Mouse (Mus musculus) C2C12 (cell line): Measurements from ENCODE around the gene Fscn3. TPM values are rescaled to one million over a fixed set of nuclear protein-coding genes. Genes with fewer than 3 reads are reported as not detected.

Experiments
- H3K27me3 ChIP-seq: one replicate; pipeline ENCODE4 v1.6.1; 2011; ENCODE audit not compliant: control insufficient read depth, insufficient read depth, insufficient read length
- H3K36me3 ChIP-seq: one replicate; pipeline ENCODE4 v1.6.1; 2011; ENCODE audit not compliant: control insufficient read depth, insufficient read depth
- H3K4me3 ChIP-seq: one replicate; pipeline ENCODE4 v1.5.1; 2011; ENCODE audit warnings: mild to moderate bottlenecking, control low read depth; ENCODE audit not compliant: poor library complexity, insufficient read depth, severe bottlenecking
- H3K79me2 ChIP-seq: one replicate; pipeline ENCODE4 v1.6.1; 2011; ENCODE audit not compliant: control insufficient read depth, insufficient read depth
- H3K79me3 ChIP-seq: one replicate; pipeline ENCODE4 v1.6.1; 2011; ENCODE audit warnings: low read depth, control low read depth
- H3ac ChIP-seq: one replicate; pipeline ENCODE3; 2011; ENCODE audit warnings: low read depth; ENCODE audit not compliant: control insufficient read depth, insufficient read length
- CEBPB ChIP-seq: IDR thresholded peaks from one replicate; pipeline ENCODE4 v1.6.1; 2011; ENCODE audit warnings: low read depth, mild to moderate bottlenecking, control low read depth, moderate library complexity
- CTCF ChIP-seq: IDR thresholded peaks from one replicate; pipeline ENCODE4 v1.5.1; 2011; ENCODE audit not compliant: control insufficient read depth, insufficient read depth, insufficient read length
- FOSL1 ChIP-seq: IDR thresholded peaks from one replicate; pipeline ENCODE4 v1.8.0; 2011; ENCODE audit warnings: mild to moderate bottlenecking, low read length; ENCODE audit not compliant: poor library complexity, insufficient read depth, severe bottlenecking
- MAX ChIP-seq: IDR thresholded peaks from one replicate; pipeline ENCODE4 v1.6.1; 2011; ENCODE audit warnings: mild to moderate bottlenecking, control low read depth
- MYOD1 ChIP-seq: IDR thresholded peaks from one replicate; pipeline ENCODE4 v1.6.1; 2011; ENCODE audit warnings: low read depth; ENCODE audit not compliant: control insufficient read depth, insufficient read length
- MYOG ChIP-seq: IDR thresholded peaks from one replicate; pipeline ENCODE4 v1.6.1; 2011; ENCODE audit not compliant: control insufficient read depth, insufficient read length; ENCODE audit errors: extremely low read depth
- USF1 ChIP-seq: IDR thresholded peaks from one replicate; pipeline ENCODE4 v1.6.1; 2011; ENCODE audit warnings: low read depth, mild to moderate bottlenecking, control low read depth, moderate library complexity
- polyA plus RNA-seq: library from polyadenylated mRNA; unstranded; fragments of >200 nt; fragmentation: generic; extraction: Trizol; gene quantifications from one replicate; pipeline ENCODE4 v1.2.1, GENCODE M21; 2012; ENCODE audit warnings: missing spikeins

Fscn3 gene
- polyA plus RNA-seq, 1 experiment, result not detected

- no peaks in the 10 kb centered on the region for H3K27me3 ChIP-seq
- H3K4me3 ChIP-seq, result no peak overlapping the region
- peaks cover 17% of the 10 kb centered on the region for H3K79me2 ChIP-seq
- TF ChIP-seq MYOD1, result no peak
- TF ChIP-seq MAX, result no peak
- TF ChIP-seq FOSL1, result no peak
- TF ChIP-seq CEBPB, result no peak
- TF ChIP-seq CTCF, result no peak
- TF ChIP-seq USF1, result no peak
- no peak for TF ChIP-seq MYOG
- peaks cover 9% of the 10 kb centered on the region for H3K36me3 ChIP-seq
- no peak overlapping the region for H3ac ChIP-seq
- peaks cover 7% of the 10 kb centered on the region for H3K79me3 ChIP-seq
These were observed 10.6 kb upstream of the Fscn3 start for GRCm38 (mm10) chr6:28416981-28417380.

- H3K79me3 ChIP-seq, result peaks cover 7% of the 10 kb centered on the region
- no peaks in the 10 kb centered on the region for H3K27me3 ChIP-seq
- H3K79me2 ChIP-seq, result peaks cover 17% of the 10 kb centered on the region
- H3ac ChIP-seq, result no peak overlapping the region
- H3K36me3 ChIP-seq, result peaks cover 9% of the 10 kb centered on the region
- no peak overlapping the region for H3K4me3 ChIP-seq
- TF ChIP-seq CEBPB (no peak), MYOD1 (no peak), FOSL1 (no peak), CTCF (no peak), MAX (no peak), MYOG (no peak), USF1 (no peak)
These were observed 9.1 kb upstream of the Fscn3 start for GRCm38 (mm10) chr6:28418449-28418848.

GRCm38 (mm10) chr6:28419673-28420072, 7.9 kb upstream of the Fscn3 start:
- Histone ChIP-seq H3K4me3 (no peak overlapping the region), H3K27me3 (no peaks in the 10 kb centered on the region), H3ac (no peak overlapping the region), H3K79me2 (peaks cover 28% of the 10 kb centered on the region), H3K79me3 (peaks cover 10% of the 10 kb centered on the region), H3K36me3 (peaks cover 9% of the 10 kb centered on the region)
- no peak for TF ChIP-seq MYOG
- TF ChIP-seq MAX, result no peak
- TF ChIP-seq CTCF, result no peak
- no peak for TF ChIP-seq FOSL1
- no peak for TF ChIP-seq MYOD1
- no peak for TF ChIP-seq USF1
- no peak for TF ChIP-seq CEBPB

- H3K36me3 ChIP-seq, result peaks cover 9% of the 10 kb centered on the region
- H3K79me3 ChIP-seq, result peaks cover 14% of the 10 kb centered on the region
- no peaks in the 10 kb centered on the region for H3K27me3 ChIP-seq
- peaks cover 32% of the 10 kb centered on the region for H3K79me2 ChIP-seq
- peak overlapping the region; percentile 56 for H3K4me3 ChIP-seq
- TF ChIP-seq FOSL1 (no peak), CEBPB (no peak), USF1 (no peak), MYOD1 (no peak), MAX (no peak), CTCF (no peak), MYOG (no peak)
- H3ac ChIP-seq, result no peak overlapping the region
These were observed 7.2 kb upstream of the Fscn3 start for GRCm38 (mm10) chr6:28420361-28420760.

GRCm38 (mm10) chr6:28420865-28421264, 6.7 kb upstream of the Fscn3 start:
- Histone ChIP-seq H3K4me3 (peak overlapping the region; percentile 56), H3K36me3 (peaks cover 9% of the 10 kb centered on the region)
- TF ChIP-seq MYOG (no peak), CTCF (no peak), CEBPB (no peak), FOSL1 (no peak), MYOD1 (no peak), USF1 (no peak), MAX (no peak)

More at GRCm38 (mm10) chr6:28420865-28421264, 6.7 kb upstream of the Fscn3 start:
- Histone ChIP-seq H3K79me3 (peaks cover 14% of the 10 kb centered on the region), H3ac (peak overlapping the region; percentile 84), H3K79me2 (peaks cover 32% of the 10 kb centered on the region), H3K27me3 (no peaks in the 10 kb centered on the region)
